Mouse (Mus musculus) gastrocnemius, postnatal 14 days (tissue): Measurements from ENCODE around the gene Tmem44. TPM values are rescaled to one million over a fixed set of nuclear protein-coding genes. Genes with fewer than 3 reads are reported as not detected.
A peak's percentile ranks its signal among the peaks of the same experiment; 100 is the strongest.
"Not testable (repeated sequence)": the region's sequence is repeated elsewhere in the genome, so short reads cannot be mapped to it uniquely, and the experiment has no call there.

Experiments
- DNase-seq: peaks from one replicate; pipeline ENCODE4 v3.0.0; 2021; ENCODE audit warnings: mixed read lengths
- intact Hi-C: fragments of 180-260 bp; cut with DNase I; formaldehyde crosslinking; loops from one replicate; pipeline ENCODE4 v1.15.1; 2025; ENCODE audit warnings: low total_unique reads
- total RNA-seq, 2 experiments: library from RNA; stranded (reverse); gene quantifications; 2 replicates each; pipeline ENCODE4 v1.2.3; 2021

Gene Tmem44
- total RNA-seq, 2 experiments from 2014 or later: 4.5 to 5.6 TPM

DNA sequence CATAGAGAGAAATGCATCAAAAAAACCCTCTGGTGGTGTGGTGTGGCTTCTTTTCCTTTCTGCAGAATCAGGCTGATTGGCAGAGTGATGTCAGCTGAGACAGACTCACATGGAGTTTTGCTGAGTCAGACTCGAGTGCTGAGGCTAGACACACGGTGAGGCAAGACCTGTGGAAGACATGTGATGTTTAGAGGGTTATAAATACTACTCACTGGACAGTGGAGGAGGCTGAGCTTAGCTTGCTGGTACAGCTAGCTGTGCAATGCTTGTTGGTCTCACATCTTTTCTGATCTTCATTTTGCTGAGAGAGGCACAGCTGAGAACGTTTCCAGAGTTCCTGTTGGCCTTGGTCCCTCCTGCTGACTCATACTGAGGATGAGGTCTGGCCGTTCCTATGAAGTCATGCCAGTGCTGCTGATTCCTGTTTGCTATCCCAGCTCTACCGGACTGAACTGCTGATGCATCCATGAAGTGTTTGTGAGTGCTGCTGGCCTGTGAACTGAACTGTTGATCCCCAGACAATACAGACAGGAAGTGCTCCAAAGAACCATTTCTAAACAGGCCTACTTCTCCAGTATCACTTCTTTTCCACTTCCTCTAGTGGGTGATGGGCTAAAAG, 84.9 kb downstream of the Tmem44 start:
- intact Hi-C loops: no loop called here
- DNase-seq: peak; percentile 54

DNA sequence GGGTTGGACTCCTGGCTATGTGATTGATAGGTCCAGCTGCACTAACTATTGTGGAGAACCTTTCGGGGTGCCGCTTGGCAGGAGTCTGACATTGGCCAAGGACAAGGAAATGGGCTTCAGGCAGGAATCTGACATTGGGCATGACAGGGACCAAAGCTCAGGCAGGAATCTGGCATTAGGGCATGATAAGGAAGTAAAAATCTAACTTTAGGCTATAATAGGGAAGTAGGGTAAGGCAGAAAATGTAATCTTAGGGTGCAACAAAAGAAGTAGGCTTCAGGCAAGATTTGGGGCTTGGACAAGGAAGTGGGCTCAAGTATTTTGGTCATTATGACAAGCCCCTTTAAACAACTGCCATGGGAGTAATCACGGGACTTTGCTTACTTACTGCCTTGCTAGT, 85.9 kb downstream of the Tmem44 start:
- intact Hi-C loops, DNase-seq: not testable (repeated sequence)

Other genes starting within 250 kb of the Tmem44 start
- gene Gp5, start 240.1 kb downstream of the Tmem44 start, total RNA-seq: under 1 TPM in 1 of 2 experiments, not detected in 1; 0.14 TPM
- gene Atp13a3, start 144.9 kb downstream of the Tmem44 start, total RNA-seq: 10 to 100 TPM; 62.2 to 76.9 TPM
- 10 to 100 TPM; 18.3 to 19.2 TPM for gene Lsg1, start 36.8 kb upstream of the Tmem44 start, total RNA-seq
- gene Fam43a, start 48.9 kb upstream of the Tmem44 start, total RNA-seq: 10 to 100 TPM; 17.4 to 17.9 TPM